Mouse (Mus musculus) left cerebral cortex, postnatal 10 days (tissue): ENCODE data around the gene Lrrc26. TPM values are rescaled to one million over a fixed set of nuclear protein-coding genes. Genes with fewer than 3 reads are reported as not detected.

Source experiments
- DNase-seq, 2 experiments: peaks; one replicate each; pipeline ENCODE4 v3.0.0; 2021 to 2022; ENCODE audit warnings: low spot score in 2 of 2, mixed read lengths in 1 of 2; ENCODE audit errors: extremely low spot score in 1 of 2
- intact Hi-C: fragments of 180-260 bp; cut with DNase I; formaldehyde crosslinking; loops from one replicate; pipeline ENCODE4 v1.15.1; 2025
- total RNA-seq, 2 experiments: library from RNA; stranded (reverse); gene quantifications; 2 replicates each; pipeline ENCODE4 v1.2.3; 2021

Gene Lrrc26
- total RNA-seq, 2 experiments from 2014 or later: not detected

GRCm38 (mm10) chr2:25290816-25291130 is 1.1 kb downstream of the Lrrc26 start:
- intact Hi-C loops: no loop called here
- DNase-seq: peak in 1 of 2 experiments; percentile 71

- intact Hi-C loops: no loop called here
These were observed 1.7 kb downstream of the Lrrc26 start for GRCm38 (mm10) chr2:25291184-25292053.

GRCm38 (mm10) chr2:25292054-25292544 is 2.4 kb downstream of the Lrrc26 start:
- intact Hi-C loops: no loop called here
- DNase-seq: peak in 1 of 2 experiments; percentile 65

More at GRCm38 (mm10) chr2:25291184-25292053, 1.7 kb downstream of the Lrrc26 start:
- no peak for DNase-seq

- DNase-seq: peak in 1 of 2 experiments; percentile 83
- intact Hi-C loops: no loop called here
These were observed 3.1 kb downstream of the Lrrc26 start for GRCm38 (mm10) chr2:25292856-25293255.

GRCm38 (mm10) chr2:25293706-25294105 is 4.0 kb downstream of the Lrrc26 start:
- peak in 1 of 2 experiments; percentile 47 for DNase-seq
- intact Hi-C loops: no loop called here

- intact Hi-C loops: no loop called here
- DNase-seq: no peak
These were observed 7.4 kb downstream of the Lrrc26 start for GRCm38 (mm10) chr2:25297093-25297492.

- intact Hi-C loops: no loop called here
- DNase-seq: no peak
These were observed 8.3 kb downstream of the Lrrc26 start for GRCm38 (mm10) chr2:25298046-25298445.

GRCm38 (mm10) chr2:25303452-25303851 is 13.7 kb downstream of the Lrrc26 start:
- no peak for DNase-seq
- intact Hi-C loops: no loop called here

GRCm38 (mm10) chr2:25303931-25304656 is 14.4 kb downstream of the Lrrc26 start:
- peak in 1 of 2 experiments; percentile 28 for DNase-seq
- intact Hi-C loops: no loop called here

GRCm38 (mm10) chr2:25304657-25305541 is 15.2 kb downstream of the Lrrc26 start:
- peak in 1 of 2 experiments; percentile 73 for DNase-seq
- intact Hi-C loops: no loop called here

GRCm38 (mm10) chr2:25305587-25306359 is 16.1 kb downstream of the Lrrc26 start:
- no peak for DNase-seq
- intact Hi-C loops: no loop called here

GRCm38 (mm10) chr2:25310180-25310579 is 20.5 kb downstream of the Lrrc26 start:
- intact Hi-C loops: no loop called here
- no peak for DNase-seq

- intact Hi-C loops: no loop called here
- no peak for DNase-seq
These were observed 21.3 kb downstream of the Lrrc26 start for GRCm38 (mm10) chr2:25310969-25311368.

- DNase-seq: no peak
- intact Hi-C loops: no loop called here
These were observed 21.8 kb downstream of the Lrrc26 start for GRCm38 (mm10) chr2:25311491-25311891.

GRCm38 (mm10) chr2:25318119-25318966 is 28.6 kb downstream of the Lrrc26 start:
- DNase-seq: no peak
- intact Hi-C loops: no loop called here

GRCm38 (mm10) chr2:25318971-25319773 is 29.5 kb downstream of the Lrrc26 start, which contains the start of gene Grin1:
Gene Grin1, minus strand, starts transcription at chr2:25319187.
- peak; percentile 88 for DNase-seq
- intact Hi-C loops: no loop called here
